Mouse (Mus musculus) limb, embryonic 12.5 days (tissue): ENCODE results near the gene Ube2d1. TPM values are rescaled to one million over a fixed set of nuclear protein-coding genes. Genes with fewer than 3 reads are reported as not detected.

Source experiments
- ATAC-seq: fragments of 200-750 bp; cut with Nextera tagmentation; 2 replicates; pipeline ENCODE4 v1.8.0; 2017; ENCODE audit warnings: low read depth, moderate TSS enrichment; ENCODE audit not compliant: insufficient number of reproducible peaks, insufficient read depth, low FRiP score, low TSS enrichment
- H3K27ac ChIP-seq: fragments of 300-500 bp; sonication (generic); 2 replicates; pipeline ENCODE4 v1.5.1; 2016; ENCODE audit warnings: mild to moderate bottlenecking, moderate library complexity
- H3K27me3 ChIP-seq: fragments of 300-500 bp; sonication (generic); 2 replicates; pipeline ENCODE4 v1.6.1; 2016; ENCODE audit warnings: mild to moderate bottlenecking, moderate library complexity
- H3K36me3 ChIP-seq: fragments of 300-500 bp; sonication (generic); 2 replicates; pipeline ENCODE4 v1.6.1; 2016; ENCODE audit warnings: mild to moderate bottlenecking, moderate library complexity
- H3K4me1 ChIP-seq: fragments of 300-500 bp; sonication (generic); replicated peaks from 2 replicates; pipeline ENCODE4 v1.6.1; 2016
- H3K4me2 ChIP-seq: fragments of 300-500 bp; sonication (generic); 2 replicates; pipeline ENCODE4 v1.6.1; 2016; ENCODE audit warnings: mild to moderate bottlenecking, moderate library complexity
- H3K4me3 ChIP-seq: fragments of 300-500 bp; sonication (generic); replicated peaks from 2 replicates; pipeline ENCODE4 v1.5.1; 2016; ENCODE audit warnings: mild to moderate bottlenecking
- H3K9ac ChIP-seq: fragments of 300-500 bp; sonication (generic); replicated peaks from 2 replicates; pipeline ENCODE4 v1.6.1; 2016; ENCODE audit warnings: mild to moderate bottlenecking, moderate library complexity
- H3K9me3 ChIP-seq: fragments of 300-500 bp; sonication (generic); 2 replicates; pipeline ENCODE4 v1.6.1; 2016; ENCODE audit warnings: mild to moderate bottlenecking, moderate library complexity
- WGBS: fragments of 180-500 bp; shearing (Covaris S2); methylation state at CpG from one replicate; pipeline ENCODE4 v1.1.7; 2016; 5-methylcytosine and 5-hydroxymethylcytosine counted together
- polyA plus RNA-seq: library from polyadenylated mRNA; unstranded; fragments of >200 nt; fragmentation: Nextera tagmentation; extraction: Ambion mirVana; gene quantifications from 2 replicates; pipeline ENCODE4 v1.2.1, GENCODE M21; 2016

Gene Ube2d1
- polyA plus RNA-seq, 1 experiment from 2014 or later, result 68.9 TPM

DNA sequence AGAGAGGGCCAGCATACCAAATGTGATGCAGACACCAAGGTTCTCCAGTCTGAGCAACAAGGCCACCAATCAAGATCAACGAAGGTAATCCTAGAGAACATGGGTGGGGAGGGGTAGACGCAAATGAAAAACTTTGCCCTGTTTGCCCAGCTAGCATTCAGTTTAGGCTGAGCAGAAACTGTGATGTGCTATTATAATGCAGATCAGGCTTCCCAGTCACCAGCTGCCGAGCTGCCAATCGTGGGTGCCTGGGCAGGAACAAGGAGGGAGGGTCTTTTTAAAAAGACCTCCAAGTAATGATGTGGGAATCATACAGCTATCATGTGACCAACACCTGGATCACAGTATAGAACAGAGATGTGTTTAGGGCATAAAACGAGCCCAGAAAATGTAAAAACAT is 62.0 kb downstream of the Ube2d1 start:
- H3K27ac ChIP-seq, result no peak overlapping the region
- no peaks in the 10 kb centered on the region for H3K4me1 ChIP-seq
- no peak overlapping the region for H3K9ac ChIP-seq
- no peak overlapping the region for H3K4me2 ChIP-seq
- no peak for ATAC-seq
- 0 out of 2 replicates have a peak, but pooled peaks cover 7% of the 10 kb centered on the region for H3K9me3 ChIP-seq
- H3K36me3 ChIP-seq, result peaks cover 56% of the 10 kb centered on the region
- no peak overlapping the region for H3K4me3 ChIP-seq
- WGBS, result 87% methylated on average over 5 of the region's 5 CpGs
- H3K27me3 ChIP-seq, result 0 out of 2 replicates have a peak, but pooled peaks cover 6% of the 10 kb centered on the region

DNA sequence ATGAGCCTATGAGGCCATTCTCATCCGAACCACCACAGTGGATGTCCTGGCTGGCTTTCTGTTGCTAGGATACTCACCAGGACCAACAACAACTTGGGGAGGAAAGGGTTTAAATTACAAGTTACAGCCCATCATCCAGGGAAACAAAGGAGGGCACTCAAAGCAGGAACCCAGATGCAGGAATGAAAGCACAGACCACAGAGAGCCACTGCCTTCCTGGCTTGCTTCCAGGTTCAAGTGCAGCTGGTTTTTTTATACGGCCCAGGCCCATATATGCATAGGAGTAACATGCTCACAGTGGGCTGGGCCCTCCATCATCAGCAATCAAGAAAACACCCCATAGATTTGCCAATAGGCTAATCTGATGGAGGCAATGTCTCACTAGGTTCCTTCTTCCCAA is 62.4 kb downstream of the Ube2d1 start:
- H3K4me1 ChIP-seq, result no peaks in the 10 kb centered on the region
- H3K9ac ChIP-seq, result no peak overlapping the region
- no peak for ATAC-seq
- WGBS, result 88% methylated on average over 2 of the region's 2 CpGs
- 0 out of 2 replicates have a peak, but pooled peaks cover 7% of the 10 kb centered on the region for H3K9me3 ChIP-seq
- no peak overlapping the region for H3K27ac ChIP-seq
- no peak overlapping the region for H3K4me3 ChIP-seq
- no peak overlapping the region for H3K4me2 ChIP-seq
- 0 out of 2 replicates have a peak, but pooled peaks cover 6% of the 10 kb centered on the region for H3K27me3 ChIP-seq
- H3K36me3 ChIP-seq, result peaks cover 54% of the 10 kb centered on the region

DNA sequence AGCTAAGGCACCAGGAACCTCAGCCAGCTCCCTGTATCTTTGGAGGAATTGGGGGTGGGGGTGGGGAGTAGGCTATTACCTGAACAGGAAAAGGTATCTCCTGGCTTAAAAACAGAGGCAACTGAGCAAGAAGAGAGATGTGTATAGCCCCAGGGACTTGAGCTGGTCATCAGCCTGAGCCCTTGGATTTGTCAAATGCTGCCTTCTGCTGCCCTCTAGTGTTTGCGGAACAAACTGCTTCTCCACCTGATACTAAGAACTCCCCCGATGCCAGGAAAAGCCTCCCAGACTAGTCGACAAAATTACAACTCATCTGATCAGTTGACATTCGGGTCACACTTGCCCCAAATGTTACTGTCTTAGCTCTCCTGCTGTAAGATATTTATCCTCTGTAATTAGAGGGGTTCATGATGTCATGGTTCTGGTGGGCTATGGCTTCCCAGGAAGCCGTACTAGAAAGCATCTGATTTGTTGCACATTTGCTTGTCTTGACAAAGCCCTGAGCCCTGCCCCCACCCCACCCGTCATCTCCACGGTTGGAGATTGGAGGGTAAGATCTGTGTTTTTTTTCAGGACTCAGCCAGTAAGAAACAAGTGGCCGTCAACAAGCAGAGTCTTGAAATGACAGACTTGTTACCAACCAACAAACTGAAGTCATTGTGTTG is 66.7 kb downstream of the Ube2d1 start:
- Histone ChIP-seq H3K4me1 (no peaks in the 10 kb centered on the region), H3K27me3 (0 out of 2 replicates have a peak, but pooled peaks cover 6% of the 10 kb centered on the region), H3K9me3 (0 out of 2 replicates have a peak, but pooled peaks cover 7% of the 10 kb centered on the region), H3K4me2 (peak overlapping the region; percentile 28; the same call in 1 of the 2 replicates), H3K4me3 (no peak overlapping the region), H3K9ac (no peak overlapping the region), H3K27ac (no peak overlapping the region), H3K36me3 (peaks cover 16% of the 10 kb centered on the region; the same call in 1 of the 2 replicates)
- 0 out of 2 replicates have a peak, but pooled peaks have one; percentile 69 for ATAC-seq
- WGBS, result 17% methylated on average over 8 of the region's 8 CpGs

DNA sequence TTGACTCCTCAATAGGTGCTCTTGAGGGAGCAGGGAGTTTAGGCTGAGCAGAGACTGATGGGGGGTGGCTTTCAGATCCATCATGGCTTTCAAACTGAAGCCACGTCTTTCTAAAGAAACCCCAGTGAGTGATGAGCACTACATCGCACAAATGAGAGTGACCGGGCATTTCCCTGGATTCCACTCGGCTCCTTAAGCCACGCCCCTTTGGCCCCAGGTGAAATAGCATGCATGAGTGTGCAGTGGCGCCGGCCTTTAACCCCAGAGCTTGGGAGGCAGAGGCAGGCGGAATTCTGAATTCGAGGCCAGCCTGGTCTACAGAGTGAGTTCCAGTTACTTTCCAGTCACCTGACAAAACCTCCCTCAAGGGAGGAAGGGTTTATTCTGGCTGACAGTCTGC is 69.1 kb downstream of the Ube2d1 start:
- no peak for ATAC-seq
- no peak overlapping the region for H3K9ac ChIP-seq
- 79% methylated on average over 9 of the region's 9 CpGs for WGBS

More for the DNA sequence above, 69.1 kb downstream of the Ube2d1 start:
- no peaks in the 10 kb centered on the region for H3K9me3 ChIP-seq
- H3K4me3 ChIP-seq, result no peak overlapping the region
- H3K27ac ChIP-seq, result no peak overlapping the region
- H3K4me1 ChIP-seq, result no peaks in the 10 kb centered on the region
- no peaks in the 10 kb centered on the region for H3K36me3 ChIP-seq
- H3K27me3 ChIP-seq, result 0 out of 2 replicates have a peak, but pooled peaks cover 6% of the 10 kb centered on the region
- H3K4me2 ChIP-seq, result no peak overlapping the region

Other genes starting within 250 kb of the Ube2d1 start
- 15.6 and 17.7 TPM in 2 replicates for gene Bicc1, start 125.6 kb downstream of the Ube2d1 start, polyA plus RNA-seq
- 91.8 and 99.5 TPM in 2 replicates for gene Tfam, start 47.0 kb downstream of the Ube2d1 start, polyA plus RNA-seq
- gene Cisd1, start 59.7 kb upstream of the Ube2d1 start, polyA plus RNA-seq, result 96.2 and 98.8 TPM in 2 replicates
- gene Ipmk, start 62.5 kb upstream of the Ube2d1 start, polyA plus RNA-seq, result 18.7 and 19.9 TPM in 2 replicates